Mouse (Mus musculus): ENCODE measurements around the gene Gse1. TPM values are rescaled to one million over a fixed set of nuclear protein-coding genes. Genes with fewer than 3 reads are reported as not detected.

Gene Gse1
- polyA plus RNA-seq, 1 experiment from 2014 or later, result 6.8 TPM

GRCm38 (mm10) chr8:120393085-120393484, 164.8 kb downstream of the Gse1 start:
- WGBS, result 82% methylated on average over 11 of the region's 11 CpGs
- H3K27ac ChIP-seq, result no peak overlapping the region
- no peak for ATAC-seq (ENCODE audit: insufficient number of reproducible peaks, low FRiP score, low TSS enrichment, low read depth)
- H3K4me2 ChIP-seq, result no peak overlapping the region
- no peak overlapping the region for H3K9ac ChIP-seq
- no peaks in the 10 kb centered on the region for H3K36me3 ChIP-seq
- peaks cover 54% of the 10 kb centered on the region for H3K4me1 ChIP-seq
- no peaks in the 10 kb centered on the region for H3K9me3 ChIP-seq
- H3K4me3 ChIP-seq, result no peak overlapping the region
- no peaks in the 10 kb centered on the region; the same call in 1 of the 2 replicates for H3K27me3 ChIP-seq

GRCm38 (mm10) chr8:120393871-120394275, 165.6 kb downstream of the Gse1 start:
- H3K27me3 ChIP-seq, result no peaks in the 10 kb centered on the region; the same call in 1 of the 2 replicates
- WGBS, result 52% methylated on average over 9 of the region's 9 CpGs
- ATAC-seq (ENCODE audit: insufficient number of reproducible peaks, low FRiP score, low TSS enrichment, low read depth), result no peak
- no peaks in the 10 kb centered on the region for H3K9me3 ChIP-seq
- no peaks in the 10 kb centered on the region for H3K36me3 ChIP-seq
- H3K4me1 ChIP-seq, result peaks cover 54% of the 10 kb centered on the region
- no peak overlapping the region for H3K4me3 ChIP-seq
- H3K9ac ChIP-seq, result no peak overlapping the region
- H3K27ac ChIP-seq, result peak overlapping the region; percentile 63; the same call in 1 of the 2 replicates
- H3K4me2 ChIP-seq, result no peak overlapping the region

DNA sequence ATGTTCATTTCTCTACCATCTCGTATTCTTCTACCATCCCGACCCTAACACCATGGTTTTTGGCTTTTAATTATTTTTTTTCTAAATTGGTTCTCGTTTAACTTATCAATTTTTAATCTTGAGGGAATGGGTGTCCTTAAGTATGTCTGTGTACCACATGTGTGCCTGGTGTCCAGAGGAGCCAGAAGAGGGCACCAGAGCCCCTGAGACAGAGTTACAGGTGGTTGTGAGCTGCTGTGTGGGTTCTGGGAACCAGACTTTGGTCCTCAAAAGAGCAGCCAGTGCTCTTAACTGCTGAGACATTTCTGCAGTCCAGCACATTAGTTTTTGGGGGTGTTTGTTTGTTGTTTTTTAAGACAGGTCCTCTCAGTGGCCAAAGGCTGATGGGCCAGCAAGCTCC, 167.6 kb downstream of the Gse1 start:
- no peak overlapping the region for H3K9ac ChIP-seq
- 89% methylated on average over 3 of the region's 3 CpGs for WGBS
- no peak for ATAC-seq (ENCODE audit: insufficient number of reproducible peaks, low FRiP score, low TSS enrichment, low read depth)
- no peaks in the 10 kb centered on the region for H3K36me3 ChIP-seq
- H3K4me1 ChIP-seq, result peaks cover 66% of the 10 kb centered on the region
- no peak overlapping the region for H3K4me2 ChIP-seq
- H3K4me3 ChIP-seq, result no peak overlapping the region
- no peak overlapping the region for H3K27ac ChIP-seq
- no peaks in the 10 kb centered on the region for H3K27me3 ChIP-seq
- no peaks in the 10 kb centered on the region for H3K9me3 ChIP-seq

DNA sequence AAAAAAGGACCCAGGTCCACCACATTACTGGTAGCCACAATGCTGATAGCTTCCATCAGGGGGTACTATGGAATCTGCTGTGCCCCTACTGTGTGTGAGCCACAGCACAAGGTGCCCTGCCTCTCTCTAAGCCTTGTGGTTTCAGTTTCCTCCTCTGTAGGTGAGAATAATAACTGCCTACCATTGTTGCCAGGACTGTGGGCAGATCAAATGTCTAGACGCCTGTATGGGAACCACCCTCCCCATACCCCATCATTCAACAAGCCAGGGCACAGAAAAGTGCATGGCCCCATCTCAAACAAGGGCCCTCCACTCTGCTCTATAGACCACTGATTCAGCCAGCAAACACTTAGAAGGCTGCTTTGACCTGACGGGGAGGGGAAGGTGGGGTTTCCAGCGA, 168.5 kb downstream of the Gse1 start:
- H3K9me3 ChIP-seq, result no peaks in the 10 kb centered on the region
- H3K27ac ChIP-seq, result no peak overlapping the region
- no peak overlapping the region for H3K4me3 ChIP-seq
- peaks cover 60% of the 10 kb centered on the region for H3K4me1 ChIP-seq
- no peaks in the 10 kb centered on the region for H3K27me3 ChIP-seq
- H3K9ac ChIP-seq, result no peak overlapping the region
- no peak overlapping the region for H3K4me2 ChIP-seq
- ATAC-seq (ENCODE audit: insufficient number of reproducible peaks, low FRiP score, low TSS enrichment, low read depth), result no peak
- no peaks in the 10 kb centered on the region for H3K36me3 ChIP-seq
- WGBS, result 63% methylated on average over 3 of the region's 3 CpGs

- no peak for ATAC-seq (ENCODE audit: insufficient number of reproducible peaks, low FRiP score, low TSS enrichment, low read depth)
- 40% methylated on average over 15 of the region's 15 CpGs for WGBS
- Histone ChIP-seq H3K27me3 (no peaks in the 10 kb centered on the region), H3K9me3 (no peaks in the 10 kb centered on the region), H3K4me2 (no peak overlapping the region), H3K4me3 (no peak overlapping the region), H3K9ac (no peak overlapping the region), H3K36me3 (no peaks in the 10 kb centered on the region), H3K4me1 (peaks cover 50% of the 10 kb centered on the region), H3K27ac (no peak overlapping the region)
Observed at GRCm38 (mm10) chr8:120397444-120398411, 169.5 kb downstream of the Gse1 start.

DNA sequence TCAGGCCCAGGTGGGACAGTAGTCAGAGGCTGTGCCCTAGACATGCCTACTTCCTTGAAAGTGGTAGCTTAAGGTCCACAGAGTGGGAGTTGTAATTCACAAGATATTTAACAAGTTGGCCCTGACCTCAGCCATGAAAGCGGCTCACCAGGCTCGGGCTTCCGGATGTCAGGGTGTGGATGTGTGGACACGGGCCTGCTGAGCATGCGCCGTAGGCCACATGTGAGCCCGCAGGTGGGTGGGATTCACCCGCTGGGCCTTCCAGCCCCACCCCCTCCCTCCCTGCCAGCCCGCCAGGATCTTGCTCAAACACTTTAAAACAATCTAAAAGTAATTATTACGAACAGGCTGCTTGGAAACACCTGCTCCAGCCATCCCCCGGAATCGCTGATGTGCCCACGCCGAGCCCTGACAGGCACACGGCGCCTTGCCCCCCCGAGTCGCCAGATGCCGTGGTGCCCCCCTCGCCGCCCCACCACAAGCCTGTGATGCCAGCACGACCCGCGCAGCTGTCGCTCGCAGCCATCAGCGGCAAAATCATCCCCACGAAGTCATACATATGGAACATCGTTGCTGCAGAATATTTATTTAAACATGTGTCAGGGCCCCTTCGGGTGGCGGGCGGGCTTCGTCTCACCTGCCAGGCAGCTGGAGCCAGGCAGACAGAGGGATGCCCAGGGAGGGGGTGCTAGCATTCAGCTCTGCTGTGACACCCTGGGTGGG, 171.1 kb downstream of the Gse1 start:
- Histone ChIP-seq H3K36me3 (no peaks in the 10 kb centered on the region), H3K27ac (no peak overlapping the region), H3K27me3 (no peaks in the 10 kb centered on the region), H3K9me3 (no peaks in the 10 kb centered on the region), H3K4me1 (peaks cover 34% of the 10 kb centered on the region), H3K4me3 (no peak overlapping the region), H3K4me2 (no peak overlapping the region), H3K9ac (no peak overlapping the region)
- ATAC-seq (ENCODE audit: insufficient number of reproducible peaks, low FRiP score, low TSS enrichment, low read depth), result no peak
- 35% methylated on average over 33 of the region's 33 CpGs for WGBS

- Histone ChIP-seq H3K4me2 (no peak overlapping the region), H3K4me1 (peaks cover 31% of the 10 kb centered on the region), H3K9me3 (no peaks in the 10 kb centered on the region), H3K27me3 (no peaks in the 10 kb centered on the region), H3K4me3 (no peak overlapping the region), H3K27ac (no peak overlapping the region), H3K36me3 (no peaks in the 10 kb centered on the region), H3K9ac (no peak overlapping the region)
- WGBS, result 87% methylated on average over 2 of the region's 2 CpGs
- no peak for ATAC-seq (ENCODE audit: insufficient number of reproducible peaks, low FRiP score, low TSS enrichment, low read depth)
Observed at GRCm38 (mm10) chr8:120401216-120401615, 173.0 kb downstream of the Gse1 start.

DNA sequence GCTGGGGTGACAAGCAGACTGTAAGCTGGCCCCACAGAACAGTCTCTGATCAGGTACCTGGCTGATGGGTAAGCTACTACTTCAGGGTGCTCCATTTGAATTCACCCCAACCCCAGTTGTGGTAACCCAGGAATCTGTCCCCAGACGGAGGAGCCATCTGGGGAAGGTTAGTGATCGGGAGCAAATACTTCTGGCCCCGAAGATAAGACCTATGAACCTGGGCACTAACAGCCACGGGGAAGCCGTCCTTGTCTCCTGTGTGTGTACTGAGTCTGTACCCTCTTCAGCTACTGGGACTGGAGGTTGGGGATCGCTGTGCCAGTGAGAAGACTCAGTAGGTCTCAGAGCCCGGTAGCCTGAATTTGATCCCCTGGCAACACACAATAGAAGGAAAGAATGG, 173.5 kb downstream of the Gse1 start:
- ATAC-seq (ENCODE audit: insufficient number of reproducible peaks, low FRiP score, low TSS enrichment, low read depth), result no peak
- Histone ChIP-seq H3K9me3 (no peaks in the 10 kb centered on the region), H3K4me2 (no peak overlapping the region), H3K36me3 (no peaks in the 10 kb centered on the region), H3K4me3 (no peak overlapping the region), H3K27me3 (no peaks in the 10 kb centered on the region), H3K9ac (no peak overlapping the region), H3K27ac (no peak overlapping the region), H3K4me1 (peaks cover 31% of the 10 kb centered on the region)
- WGBS, result 86% methylated on average over 7 of the region's 7 CpGs

DNA sequence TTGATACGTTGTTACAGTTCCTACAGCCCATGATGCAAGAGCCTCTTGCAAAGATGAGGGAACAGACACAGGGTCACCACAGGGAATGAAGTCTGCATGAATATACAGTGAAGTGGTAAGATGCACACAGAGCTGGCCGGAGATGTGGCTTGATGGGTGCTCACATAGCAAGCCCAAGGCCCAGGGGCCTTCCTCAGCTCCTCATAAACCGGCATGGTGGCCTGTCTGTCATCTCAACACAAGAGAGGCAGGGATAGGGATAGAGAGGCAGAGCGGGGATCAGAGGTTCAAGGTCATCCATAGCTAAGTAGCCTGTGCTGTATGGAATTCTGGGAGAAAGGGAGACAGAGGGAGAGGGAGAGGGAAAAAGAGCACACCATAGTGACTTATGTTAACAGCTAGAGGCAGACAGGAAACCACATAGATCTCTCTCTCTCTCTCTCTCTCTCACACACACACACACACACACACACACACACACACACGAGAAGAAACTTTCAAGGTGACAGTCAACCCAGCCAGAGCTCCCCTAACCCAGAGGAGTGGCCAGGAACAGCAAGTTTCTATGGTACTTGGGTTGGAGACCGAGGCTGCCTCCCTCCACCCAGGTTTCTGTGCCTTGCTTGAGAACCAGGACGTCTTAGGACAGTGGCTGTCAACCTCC, 175.5 kb downstream of the Gse1 start:
- no peaks in the 10 kb centered on the region for H3K36me3 ChIP-seq
- H3K27ac ChIP-seq, result no peak overlapping the region
- H3K4me3 ChIP-seq, result no peak overlapping the region
- no peaks in the 10 kb centered on the region for H3K27me3 ChIP-seq
- 80% methylated on average over 7 of the region's 7 CpGs for WGBS
- H3K9me3 ChIP-seq, result no peaks in the 10 kb centered on the region
- peaks cover 36% of the 10 kb centered on the region for H3K4me1 ChIP-seq
- no peak overlapping the region for H3K4me2 ChIP-seq
- H3K9ac ChIP-seq, result no peak overlapping the region
- no peak for ATAC-seq (ENCODE audit: insufficient number of reproducible peaks, low FRiP score, low TSS enrichment, low read depth)

GRCm38 (mm10) chr8:120404609-120405036, 176.4 kb downstream of the Gse1 start:
- no peak overlapping the region for H3K4me2 ChIP-seq
- no peak overlapping the region for H3K9ac ChIP-seq
- ATAC-seq (ENCODE audit: insufficient number of reproducible peaks, low FRiP score, low TSS enrichment, low read depth), result no peak
- no peaks in the 10 kb centered on the region for H3K36me3 ChIP-seq
- H3K27me3 ChIP-seq, result no peaks in the 10 kb centered on the region
- peaks cover 30% of the 10 kb centered on the region for H3K4me1 ChIP-seq
- H3K27ac ChIP-seq, result no peak overlapping the region
- no peaks in the 10 kb centered on the region for H3K9me3 ChIP-seq
- no peak overlapping the region for H3K4me3 ChIP-seq
- 54% methylated on average over 7 of the region's 7 CpGs for WGBS

- H3K36me3 ChIP-seq, result no peaks in the 10 kb centered on the region
- peaks cover 29% of the 10 kb centered on the region for H3K4me1 ChIP-seq
- 82% methylated on average over 12 of the region's 12 CpGs for WGBS
- H3K9ac ChIP-seq, result no peak overlapping the region
- H3K27ac ChIP-seq, result no peak overlapping the region
- ATAC-seq (ENCODE audit: insufficient number of reproducible peaks, low FRiP score, low TSS enrichment, low read depth), result no peak
- no peak overlapping the region for H3K4me2 ChIP-seq
- H3K27me3 ChIP-seq, result no peaks in the 10 kb centered on the region
- no peaks in the 10 kb centered on the region for H3K9me3 ChIP-seq
- H3K4me3 ChIP-seq, result no peak overlapping the region
Observed at GRCm38 (mm10) chr8:120406008-120406632, 177.9 kb downstream of the Gse1 start.

Data from limb, embryonic 15.5 days (tissue).